Mouse (Mus musculus) myocyte (in vitro differentiated cells): Measurements from ENCODE around the gene Naip2.

Experiments
- E2F4 ChIP-seq: IDR thresholded peaks from one replicate; pipeline ENCODE4 v1.6.1; 2011; ENCODE audit warnings: mild to moderate bottlenecking, control low read depth, moderate library complexity; ENCODE audit not compliant: insufficient read depth
- POLR2A ChIP-seq: IDR thresholded peaks from one replicate; pipeline ENCODE4 v1.6.1; 2011; ENCODE audit warnings: low read depth, mild to moderate bottlenecking, control low read depth, moderate library complexity; ENCODE audit not compliant: insufficient read length
- SRF ChIP-seq: IDR thresholded peaks from one replicate; pipeline ENCODE4 v1.6.1; 2011; ENCODE audit warnings: low read depth; ENCODE audit not compliant: control insufficient read depth, insufficient read length
- TCF12 ChIP-seq: IDR thresholded peaks from one replicate; pipeline ENCODE4 v1.6.1; 2011; ENCODE audit warnings: mild to moderate bottlenecking, control low read depth; ENCODE audit not compliant: poor library complexity, insufficient read depth, severe bottlenecking
- USF1 ChIP-seq: IDR thresholded peaks from one replicate; pipeline ENCODE4 v1.6.1; 2011; ENCODE audit warnings: low read depth, mild to moderate bottlenecking, control low read depth, moderate library complexity

GRCm38 (mm10) chr13:100123970-100124369 is 77.9 kb downstream of the Naip2 start:
- TF ChIP-seq POLR2A (no peak), E2F4 (no peak), USF1 (no peak), SRF (no peak), TCF12 (no peak)
